ENCODE assay signal across 8 mouse cellular contexts in the genomic region with DNA sequence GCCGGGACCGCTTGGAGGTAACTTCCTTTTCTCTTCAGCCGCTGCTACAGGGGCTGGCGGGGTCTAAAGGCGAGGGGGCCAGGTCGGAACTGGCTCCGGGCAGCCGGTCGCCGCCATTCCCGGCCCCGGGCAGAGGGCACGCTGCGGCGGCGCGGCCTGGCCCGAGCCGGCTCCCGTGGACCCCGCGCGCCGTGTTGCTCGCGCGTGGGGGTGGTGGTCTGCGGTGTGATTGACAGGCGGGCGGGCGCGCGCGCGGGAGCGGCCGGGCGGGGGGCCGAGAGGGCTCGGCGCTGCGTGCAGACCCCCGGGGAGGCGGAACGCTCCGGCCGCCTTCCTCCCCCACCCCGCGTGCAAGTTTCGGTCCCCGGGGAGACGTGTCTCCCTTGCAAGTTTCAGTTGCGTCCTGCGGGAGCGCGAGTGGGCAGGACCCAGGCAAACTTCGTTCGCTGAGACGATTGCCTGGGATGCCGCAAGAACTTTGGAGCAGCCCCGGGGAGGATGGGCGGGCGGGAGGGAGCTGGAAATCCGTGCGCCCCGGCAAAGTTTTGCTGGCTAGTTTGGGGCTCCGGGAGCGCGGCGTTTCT. TPM values are rescaled to one million over a fixed set of nuclear protein-coding genes. Genes with fewer than 3 reads are reported as not detected.
A peak's percentile ranks its signal among the peaks of the same experiment; 100 is the strongest.
DNase-seq lines count a peak whose midpoint lies in the region; ATAC-seq and TF ChIP-seq lines count a peak whose summit lies in the region.

No protein-coding gene starts in this region.

- TF ChIP-seq POLR2A in ES-Bruce4 (IDR thresholded peaks at IDR 0.05; ENCODE audit: insufficient read depth, low read length): no peak

- peak overlapping the region; percentile 74 for H3K4me2 ChIP-seq in heart, postnatal 0 days (ENCODE audit: low read depth, low read length)
- peak overlapping the region; percentile 79 for H3K4me2 ChIP-seq in lung, embryonic 14.5 days

- TF ChIP-seq EP300 in ES-Bruce4 (IDR thresholded peaks at IDR 0.05; ENCODE audit: insufficient read depth, low read depth, low read length): no peak
- no peak for TF ChIP-seq EP300 in heart, postnatal 0 days (IDR thresholded peaks at IDR 0.05; ENCODE audit: low read depth)

- H3K4me3 ChIP-seq in ES-Bruce4 (ENCODE audit: low read depth, low read length): peak overlapping the region; percentile 100
- peak overlapping the region; percentile 90 for H3K4me3 ChIP-seq in forebrain, embryonic 10.5 days
- peak overlapping the region; percentile 95 for H3K4me3 ChIP-seq in heart, postnatal 0 days (ENCODE audit: low read depth, low read length)
- H3K4me3 ChIP-seq in lung, embryonic 14.5 days (ENCODE audit: low read depth, low read length): peak overlapping the region; percentile 91

- ATAC-seq in heart, postnatal 0 days (ENCODE audit: insufficient read depth, low read depth): peak; percentile 64
- peak; percentile 69 for ATAC-seq in lung, embryonic 14.5 days (ENCODE audit: insufficient read depth)
- ATAC-seq in neutrophil, adult 5-6 weeks (ENCODE audit: extremely low read depth, insufficient number of reproducible peaks, low FRiP score, poor library complexity, severe bottlenecking): peak; percentile 34; the same call in 1 of the 2 replicates

- under 1% methylated on average over 67 of the region's 70 CpGs for WGBS in forebrain, embryonic 10.5 days
- under 1% methylated on average over 60 of the region's 70 CpGs for WGBS in heart, postnatal 0 days
- under 1% methylated on average over 65 of the region's 70 CpGs for WGBS in lung, embryonic 14.5 days

- peak overlapping the region; percentile 98 for H3K9ac ChIP-seq in ES-Bruce4 (ENCODE audit: low read depth, poor library complexity, severe bottlenecking)
- H3K9ac ChIP-seq in heart, postnatal 0 days (replicated peaks; ENCODE audit: low read depth, low read length): peak overlapping the region; percentile 93
- peak overlapping the region; percentile 95 for H3K9ac ChIP-seq in lung, embryonic 14.5 days

- no peaks in the 10 kb centered on the region for H3K4me1 ChIP-seq in ES-Bruce4 (ENCODE audit: control insufficient read depth, insufficient read depth, low read length)
- H3K4me1 ChIP-seq in forebrain, embryonic 10.5 days: peaks cover 34% of the 10 kb centered on the region
- 0 out of 2 replicates have a peak, but pooled peaks cover 9% of the 10 kb centered on the region for H3K4me1 ChIP-seq in heart, postnatal 0 days (ENCODE audit: control insufficient read depth, insufficient read depth)
- H3K4me1 ChIP-seq in lung, embryonic 14.5 days (ENCODE audit: insufficient read depth): peaks cover 11% of the 10 kb centered on the region

- peak; percentile 56 for DNase-seq in brain, adult 2 months (ENCODE audit: low read depth, low spot score)
- DNase-seq in forebrain, embryonic 10.5 days (ENCODE audit: extremely low spot score, low spot score): peak; percentile 56
- peak; percentile 43 for DNase-seq in heart, postnatal 0 days (ENCODE audit: low spot score)
- peak; percentile 9 to 16 for DNase-seq in layer of hippocampus, adult 18-20 months (ENCODE audit: low spot score in 2 of 2)
- DNase-seq in lung, embryonic 14.5 days: peak; percentile 71
- DNase-seq in testis, postnatal 10 days (ENCODE audit: low spot score): peak; percentile 78

- H3K36me3 ChIP-seq in ES-Bruce4 (ENCODE audit: control insufficient read depth, insufficient read depth, low read length, poor library complexity, severe bottlenecking): no peaks in the 10 kb centered on the region
- 0 out of 2 replicates have a peak, but pooled peaks cover 2% of the 10 kb centered on the region for H3K36me3 ChIP-seq in forebrain, embryonic 10.5 days (replicated peaks)
- no peaks in the 10 kb centered on the region for H3K36me3 ChIP-seq in heart, postnatal 0 days (replicated peaks; ENCODE audit: control insufficient read depth, insufficient read depth, low read length)
- H3K36me3 ChIP-seq in lung, embryonic 14.5 days (ENCODE audit: insufficient read depth): no peaks in the 10 kb centered on the region

- H3K9me3 ChIP-seq in ES-Bruce4 (replicated peaks; ENCODE audit: control insufficient read depth, insufficient read depth, low read length, poor library complexity, severe bottlenecking): no peaks in the 10 kb centered on the region
- no peaks in the 10 kb centered on the region for H3K9me3 ChIP-seq in forebrain, embryonic 10.5 days
- no peaks in the 10 kb centered on the region for H3K9me3 ChIP-seq in heart, postnatal 0 days (replicated peaks; ENCODE audit: control insufficient read depth, low read length)
- H3K9me3 ChIP-seq in lung, embryonic 14.5 days (ENCODE audit: low read depth, low read length): no peaks in the 10 kb centered on the region

- H3K27me3 ChIP-seq in ES-Bruce4 (ENCODE audit: control insufficient read depth, insufficient read depth, low read length, poor library complexity, severe bottlenecking): no peaks in the 10 kb centered on the region
- H3K27me3 ChIP-seq in forebrain, embryonic 10.5 days (ENCODE audit: poor library complexity, severe bottlenecking): 0 out of 2 replicates have a peak, but pooled peaks cover 5% of the 10 kb centered on the region
- H3K27me3 ChIP-seq in heart, postnatal 0 days (ENCODE audit: control insufficient read depth, insufficient read depth, low read length): no peaks in the 10 kb centered on the region
- no peaks in the 10 kb centered on the region for H3K27me3 ChIP-seq in lung, embryonic 14.5 days (ENCODE audit: insufficient read depth, low read length)

- H3K27ac ChIP-seq in ES-Bruce4 (ENCODE audit: insufficient read depth, low read length): 0 out of 2 replicates have a peak overlapping the region, but pooled peaks have one; percentile 41
- peak overlapping the region; percentile 99 for H3K27ac ChIP-seq in forebrain, embryonic 10.5 days
- peak overlapping the region; percentile 98 for H3K27ac ChIP-seq in heart, postnatal 0 days (ENCODE audit: low read depth)
- peak overlapping the region; percentile 98 for H3K27ac ChIP-seq in lung, embryonic 14.5 days (ENCODE audit: low read depth)

- TF ChIP-seq CTCF in ES-Bruce4 (IDR thresholded peaks at IDR 0.05; ENCODE audit: low read depth, low read length): no peak
- no peak for TF ChIP-seq CTCF in heart, postnatal 0 days (IDR thresholded peaks at IDR 0.05; ENCODE audit: low read depth)
- TF ChIP-seq CTCF in lung, embryonic 14.5 days (IDR thresholded peaks at IDR 0.05; ENCODE audit: low read depth): peak; percentile 16; the same call in 1 of the 2 replicates

RNA-seq across cellular contexts. Expression of a gene that starts 0.6 kb away (rescaled TPM):
- 29.5 and 36.7 TPM in 2 replicates for polyA plus RNA-seq in ES-Bruce4 (2011; ENCODE audit: insufficient read depth, insufficient read length, low read depth, missing spikeins)
- polyA plus RNA-seq in forebrain, embryonic 10.5 days (2016; fragmentation: Nextera tagmentation; extraction: Ambion mirVana): 9.2 and 9.7 TPM in 2 replicates
- 8.9 and 9.2 TPM in 2 replicates for total RNA-seq in heart, postnatal 0 days (2014; rRNA removed; ENCODE audit: low replicate concordance)
- polyA plus RNA-seq in heart, postnatal 0 days (2015; fragmentation: Nextera tagmentation; extraction: Ambion mirVana): 3.1 and 3.4 TPM in 2 replicates
- 10 to 100 TPM; 11.8 to 12.5 TPM for total RNA-seq in layer of hippocampus, adult 18-20 months (2021)
- 15.3 and 16.7 TPM in 2 replicates for polyA plus RNA-seq in lung, embryonic 14.5 days (2014; fragmentation: Nextera tagmentation; extraction: Ambion mirVana)
- 29.2 and 31.7 TPM in 2 replicates for total RNA-seq in neutrophil, adult 5-6 weeks (2017)

Comparison
In these comparisons a context has a peak if more than half of its experiments do, and no peak if none do; other contexts are left out.
1. Peak in every context shown above with its lines: DNase-seq, ATAC-seq, H3K4me3 ChIP-seq and H3K27ac ChIP-seq.
2. H3K27ac ChIP-seq: peak in every context shown above with its lines; median percentile 99 in forebrain, embryonic 10.5 days; 98 in heart, postnatal 0 days; 98 in lung, embryonic 14.5 days; 41 in ES-Bruce4.
3. DNase-seq: peak in every context shown above with its lines; median percentile 78 in testis, postnatal 10 days; 71 in lung, embryonic 14.5 days; 56 in brain, adult 2 months; 56 in forebrain, embryonic 10.5 days; 43 in heart, postnatal 0 days; 12 in layer of hippocampus, adult 18-20 months.